Mouse (Mus musculus): ENCODE data around the gene Pot1b.

Gene Pot1b

DNA sequence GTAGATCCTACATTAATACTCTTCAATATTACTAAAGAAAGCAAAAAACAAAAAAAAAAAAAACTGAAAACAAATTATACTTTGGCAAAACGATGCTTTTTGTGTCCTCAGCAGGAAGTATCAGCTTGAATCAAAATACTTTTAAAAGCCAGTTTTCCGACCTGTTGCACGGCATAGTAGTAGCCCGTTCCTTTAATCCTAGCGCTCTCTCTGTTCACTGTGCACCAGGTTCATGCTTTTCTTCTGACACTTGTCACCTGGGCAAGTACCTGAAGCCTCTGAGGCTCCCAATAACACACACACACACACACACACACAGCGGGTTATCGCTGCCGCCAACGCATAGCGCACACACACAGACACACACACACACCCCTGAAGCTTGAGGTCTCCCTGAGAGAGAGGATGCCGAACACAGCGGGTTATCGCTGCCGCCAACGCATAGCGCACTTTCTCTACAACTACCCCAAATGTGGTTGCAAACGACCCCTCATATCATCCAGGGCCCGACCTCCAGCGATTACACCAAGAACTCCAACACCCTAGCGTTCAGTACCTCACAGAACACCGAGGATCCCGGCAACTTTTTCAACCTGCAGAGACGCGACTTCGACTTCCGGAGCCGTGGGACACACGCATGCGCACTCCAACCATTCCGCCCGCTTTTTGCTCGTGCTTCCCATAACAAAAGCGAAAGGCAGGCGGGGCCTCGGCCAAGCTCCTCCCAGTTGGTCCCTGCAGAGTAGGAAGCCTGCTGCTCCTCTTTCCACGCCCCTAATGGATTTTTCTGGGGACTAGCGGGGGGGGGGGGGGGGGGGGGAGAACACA, at the start of gene Pot1b:
Gene Pot1b (minus strand): TSS at position 645 of the 828 bp plus-strand sequence.
- DNase-seq: peak; percentile 95

GRCm38 (mm10) chr17:55751170-55751569, 38.7 kb upstream of the Pot1b start:
- DNase-seq: no peak

- no peak for DNase-seq
Observed at GRCm38 (mm10) chr17:55749786-55750185, 37.4 kb upstream of the Pot1b start, which contains the start of gene Adgre4. Adgre4 (plus strand) TSS chr17:55749984.

GRCm38 (mm10) chr17:55736675-55737074, 24.2 kb upstream of the Pot1b start:
- no peak for DNase-seq

DNA sequence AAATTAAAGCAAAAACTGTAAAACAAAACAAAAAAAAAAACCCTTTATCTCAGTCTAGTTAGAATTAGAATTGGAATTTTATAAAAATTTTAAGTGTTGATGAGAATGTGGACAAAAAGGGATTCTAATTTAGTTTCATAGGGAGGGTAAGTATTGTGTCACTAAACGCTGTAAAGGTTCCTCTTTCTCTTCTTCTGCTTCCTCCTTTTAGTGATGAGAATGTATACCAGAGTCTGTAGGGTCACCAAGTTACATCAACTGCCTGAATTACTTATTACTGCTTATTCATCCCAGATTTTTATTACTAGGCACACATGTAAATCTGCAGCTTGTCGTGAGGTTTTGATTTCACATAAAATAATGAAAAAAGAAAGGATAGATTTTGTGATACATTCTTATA, 13.8 kb upstream of the Pot1b start:
- no peak for DNase-seq

- DNase-seq: no peak
Observed at GRCm38 (mm10) chr17:55722250-55722649, 9.8 kb upstream of the Pot1b start.

DNA sequence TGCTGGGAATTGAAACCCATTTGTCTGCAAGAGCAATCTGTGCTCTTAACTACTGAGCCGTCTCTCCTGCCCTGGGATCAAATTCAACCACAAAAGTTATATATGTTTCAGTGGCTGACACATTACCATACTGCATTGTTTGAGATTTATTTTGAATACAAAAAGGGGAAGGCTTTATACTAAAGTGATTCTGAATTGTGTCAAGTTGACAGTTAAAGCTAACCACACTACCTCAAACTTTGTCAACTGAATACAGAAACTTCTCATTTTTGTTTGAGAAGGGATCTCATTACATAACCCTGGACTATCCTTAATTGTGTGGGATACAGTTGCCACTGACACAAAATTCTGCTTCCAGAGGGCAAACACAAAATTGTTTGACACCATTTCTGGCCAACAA, 8.8 kb upstream of the Pot1b start:
- DNase-seq: no peak

GRCm38 (mm10) chr17:55702865-55703264, 9.6 kb downstream of the Pot1b start:
- DNase-seq: no peak

DNA sequence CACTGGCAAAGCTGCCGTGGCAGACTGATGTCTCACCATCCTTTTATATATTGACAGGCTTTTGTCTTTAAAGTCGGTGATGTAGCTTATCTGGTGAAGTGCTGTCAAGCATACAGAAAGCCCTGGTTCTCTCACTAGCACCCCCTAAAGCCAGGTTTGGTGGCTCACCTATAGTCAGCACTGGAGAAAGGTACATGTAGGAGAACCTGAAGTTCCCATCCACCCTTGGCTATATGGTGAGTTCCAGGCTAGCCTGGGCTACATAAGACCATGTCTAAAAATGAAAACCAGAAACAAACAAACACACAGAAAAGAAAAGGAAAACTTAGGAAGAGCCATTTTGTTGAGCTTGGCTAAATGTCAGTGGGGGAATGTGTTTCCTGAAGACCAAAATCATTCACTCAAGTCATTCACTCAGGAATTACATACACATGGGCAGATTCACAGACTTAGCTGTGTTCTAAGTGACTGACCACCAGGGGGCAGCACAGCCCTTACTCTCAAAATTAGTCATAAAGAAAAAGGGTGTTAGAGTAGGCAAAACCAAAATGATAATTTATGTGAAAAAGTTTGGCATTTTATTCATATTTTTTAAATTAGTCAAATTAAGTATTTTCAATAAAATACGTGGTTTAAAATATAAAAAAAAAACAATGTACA, 10.1 kb downstream of the Pot1b start:
- DNase-seq: peak; percentile 53

DNA sequence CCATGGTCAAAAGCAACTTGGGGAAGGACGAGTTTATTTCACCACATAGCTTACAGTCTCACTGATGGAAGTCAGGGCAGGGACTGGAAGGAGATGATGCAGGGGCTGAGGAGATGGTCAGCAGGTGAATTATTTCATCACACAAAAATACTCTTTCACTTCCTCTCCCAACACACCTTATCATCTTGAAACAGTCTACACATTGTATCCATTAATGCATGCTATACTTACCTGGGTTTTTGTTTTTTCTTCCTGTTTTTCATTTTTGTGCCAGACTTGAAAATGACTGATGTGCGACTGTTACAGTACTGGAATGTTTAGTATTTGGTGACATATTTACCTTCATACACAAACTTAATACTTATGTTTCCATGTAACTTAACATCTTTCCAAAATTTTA, 13.0 kb downstream of the Pot1b start:
- no peak for DNase-seq

- DNase-seq: no peak
Observed at GRCm38 (mm10) chr17:55661099-55661498, 51.3 kb downstream of the Pot1b start.

DNA sequence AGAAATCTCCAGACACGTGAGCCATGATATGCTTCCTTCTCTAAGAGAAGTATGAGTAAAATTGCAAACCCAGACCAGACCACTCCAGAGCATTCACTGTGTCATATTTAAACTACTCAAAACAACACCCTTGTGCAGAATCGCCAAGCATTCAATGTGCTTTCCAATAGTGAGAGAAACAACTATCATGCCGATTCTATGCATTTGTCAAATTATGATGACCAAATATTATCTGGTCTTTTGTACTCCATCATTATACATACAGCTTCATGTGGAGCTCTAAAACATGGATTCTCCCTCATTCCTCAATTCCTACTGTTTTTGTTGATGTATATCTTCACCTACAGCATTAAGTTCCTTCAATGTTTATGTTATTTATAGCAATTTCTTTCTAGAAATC, 87.3 kb downstream of the Pot1b start, which contains the start of gene Vmn2r118:
Gene Vmn2r118 (minus strand): TSS at position 101 of the 400 bp plus-strand sequence.
- no peak for DNase-seq

Measured in cerebellum, adult 9-11 months (tissue).